In the genomic region with DNA sequence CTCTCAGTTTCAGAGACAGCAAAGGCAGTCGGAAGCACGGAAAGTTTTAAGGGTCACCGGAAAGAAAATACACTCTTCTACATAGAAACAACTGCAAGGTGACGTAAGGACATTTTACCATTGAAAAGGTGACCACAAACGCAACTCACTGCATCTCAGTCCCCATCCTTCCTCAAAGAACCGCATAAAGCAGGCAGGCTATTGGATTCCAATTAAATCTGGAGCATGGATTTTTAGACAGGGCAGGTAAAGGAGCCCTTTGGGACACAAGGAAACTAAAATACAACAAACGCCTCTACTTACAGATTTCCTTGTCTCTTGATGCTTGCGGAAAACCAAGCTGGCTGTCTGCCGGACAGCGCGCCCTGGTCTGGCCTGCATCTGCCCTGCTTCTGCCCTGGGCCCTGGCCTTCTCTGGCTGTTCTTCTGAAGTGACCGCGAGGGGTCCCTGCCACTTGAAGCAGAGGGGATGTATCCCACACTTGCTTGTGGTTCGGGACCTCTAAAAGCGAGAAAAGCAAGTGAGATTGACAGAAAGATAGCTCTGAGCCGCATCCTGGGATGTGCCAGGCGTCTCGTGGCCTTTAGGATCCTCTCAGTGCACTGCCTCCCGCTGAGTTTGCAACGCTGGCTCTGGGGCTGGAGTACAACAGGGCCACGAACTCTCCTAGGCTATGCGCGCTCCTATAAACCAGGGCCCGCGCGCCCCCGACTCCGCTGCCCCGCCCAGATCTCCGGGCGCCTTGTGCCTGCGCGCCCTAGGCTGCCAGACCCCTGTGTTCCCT, we compare ENCODE assay signal across 9 mouse cellular contexts.
DNase-seq lines count a peak whose midpoint lies in the region; ATAC-seq lines count a peak whose summit lies in the region.
"Had no signal": no experiment of that assay in that cellular context is flagged by ENCODE, and none has a peak within 500 bp of the region (broad histone marks: within the 10 kb centered on the region; RNA-seq: fewer than 3 reads in every experiment).

No protein-coding gene starts in this region.

- no peak overlapping the region for H3K27ac ChIP-seq in heart, embryonic 11.5 days (ENCODE audit: low read depth, low read length)
- peak overlapping the region; percentile 96 for H3K27ac ChIP-seq in forebrain, embryonic 14.5 days (ENCODE audit: low read depth, low read length)
- peak overlapping the region; percentile 99 for H3K27ac ChIP-seq in midbrain, embryonic 11.5 days (ENCODE audit: low read depth, low read length)
- H3K27ac ChIP-seq in liver, embryonic 12.5 days, result no peak overlapping the region

- ATAC-seq in heart, embryonic 11.5 days (replicated peaks; ENCODE audit: insufficient number of reproducible peaks, low FRiP score, low TSS enrichment), result no peak
- peak; percentile 13 for ATAC-seq in forebrain, embryonic 14.5 days
- peak; percentile 47 for ATAC-seq in midbrain, embryonic 11.5 days (ENCODE audit: low FRiP score)
- ATAC-seq in liver, embryonic 12.5 days, result no peak

- no peak overlapping the region for H3K9ac ChIP-seq in heart, embryonic 11.5 days (ENCODE audit: low read depth, low read length)
- peak overlapping the region; percentile 84 for H3K9ac ChIP-seq in forebrain, embryonic 14.5 days (ENCODE audit: low read length)
- peak overlapping the region; percentile 100 for H3K9ac ChIP-seq in midbrain, embryonic 11.5 days (ENCODE audit: low read length)
- H3K9ac ChIP-seq in liver, embryonic 12.5 days, result no peak overlapping the region

- H3K4me1 ChIP-seq in heart, embryonic 11.5 days (ENCODE audit: control insufficient read depth, insufficient read depth, low read length), result peaks cover 9% of the 10 kb centered on the region; the same call in 1 of the 2 replicates
- H3K4me1 ChIP-seq in forebrain, embryonic 14.5 days (ENCODE audit: control insufficient read depth, insufficient read depth, low read length), result peaks cover 24% of the 10 kb centered on the region
- peaks cover 36% of the 10 kb centered on the region for H3K4me1 ChIP-seq in midbrain, embryonic 11.5 days (ENCODE audit: control insufficient read depth, insufficient read depth, low read length)
- no peaks in the 10 kb centered on the region for H3K4me1 ChIP-seq in liver, embryonic 12.5 days

- 6% methylated on average over 33 of the region's 33 CpGs for WGBS in heart, embryonic 11.5 days (ENCODE audit: insufficient replicate concordance)
- 3% methylated on average over 33 of the region's 33 CpGs for WGBS in forebrain, embryonic 14.5 days
- WGBS in midbrain, embryonic 11.5 days, result 2% methylated on average over 33 of the region's 33 CpGs
- WGBS in liver, embryonic 12.5 days (ENCODE audit: insufficient replicate concordance), result 14% methylated on average over 33 of the region's 33 CpGs

- no peaks in the 10 kb centered on the region for H3K9me3 ChIP-seq in heart, embryonic 11.5 days (replicated peaks; ENCODE audit: control insufficient read depth, low read length)
- H3K9me3 ChIP-seq in forebrain, embryonic 14.5 days (replicated peaks; ENCODE audit: control insufficient read depth, low read length), result no peaks in the 10 kb centered on the region
- no peaks in the 10 kb centered on the region for H3K9me3 ChIP-seq in midbrain, embryonic 11.5 days (ENCODE audit: control insufficient read depth, low read length)
- H3K9me3 ChIP-seq in liver, embryonic 12.5 days (replicated peaks), result no peaks in the 10 kb centered on the region

- 0 out of 2 replicates have a peak overlapping the region, but pooled peaks have one; percentile 9 for H3K4me3 ChIP-seq in heart, embryonic 11.5 days (ENCODE audit: low read depth, low read length)
- peak overlapping the region; percentile 29 for H3K4me3 ChIP-seq in forebrain, embryonic 14.5 days (ENCODE audit: low read depth, low read length)
- H3K4me3 ChIP-seq in midbrain, embryonic 11.5 days (ENCODE audit: low read depth, low read length), result peak overlapping the region; percentile 97
- H3K4me3 ChIP-seq in liver, embryonic 12.5 days, result no peak overlapping the region
- H3K4me3 ChIP-seq: erythroblast, embryonic 14.5 days had no signal

- H3K36me3 ChIP-seq in heart, embryonic 11.5 days (ENCODE audit: control insufficient read depth, insufficient read depth, low read length), result no peaks in the 10 kb centered on the region
- no peaks in the 10 kb centered on the region for H3K36me3 ChIP-seq in forebrain, embryonic 14.5 days (ENCODE audit: control insufficient read depth, insufficient read depth, low read length)
- no peaks in the 10 kb centered on the region for H3K36me3 ChIP-seq in midbrain, embryonic 11.5 days (ENCODE audit: control insufficient read depth, insufficient read depth, low read length)
- no peaks in the 10 kb centered on the region for H3K36me3 ChIP-seq in liver, embryonic 12.5 days

- no peak for DNase-seq in heart, adult 18-20 months
- peak; percentile 42 for DNase-seq in MN1 (ENCODE audit: low spot score)
- DNase-seq in forebrain, embryonic 14.5 days (ENCODE audit: low spot score), result no peak
- DNase-seq in midbrain, embryonic 11.5 days (ENCODE audit: low spot score, missing footprints), result peak; percentile 95
- DNase-seq in frontal cortex, postnatal 25 days (ENCODE audit: low spot score in 2 of 2), result no peak
- DNase-seq in cerebellum, adult 8-10 months, result no peak

- H3K4me2 ChIP-seq in heart, embryonic 11.5 days, result peak overlapping the region; percentile 50
- H3K4me2 ChIP-seq in forebrain, embryonic 14.5 days (ENCODE audit: low read length), result peak overlapping the region; percentile 59
- H3K4me2 ChIP-seq in midbrain, embryonic 11.5 days, result peak overlapping the region; percentile 63
- no peak overlapping the region for H3K4me2 ChIP-seq in liver, embryonic 12.5 days

- H3K27me3 ChIP-seq in heart, embryonic 11.5 days (ENCODE audit: control insufficient read depth, insufficient read depth, low read length), result peaks cover 65% of the 10 kb centered on the region
- H3K27me3 ChIP-seq in forebrain, embryonic 14.5 days (replicated peaks; ENCODE audit: control insufficient read depth, insufficient read depth, low read length), result peaks cover 56% of the 10 kb centered on the region
- H3K27me3 ChIP-seq in midbrain, embryonic 11.5 days (ENCODE audit: control insufficient read depth, insufficient read depth, low read length), result no peaks in the 10 kb centered on the region
- peaks cover 71% of the 10 kb centered on the region for H3K27me3 ChIP-seq in liver, embryonic 12.5 days (replicated peaks)

Comparison
In these comparisons a context has a peak if more than half of its experiments do, and no peak if none do; other contexts are left out.
1. ATAC-seq: peak in forebrain, embryonic 14.5 days (single experiment) and midbrain, embryonic 11.5 days (single experiment); none in heart, embryonic 11.5 days (single experiment) and liver, embryonic 12.5 days (single experiment).
2. H3K27ac ChIP-seq: peak in forebrain, embryonic 14.5 days (single experiment) and midbrain, embryonic 11.5 days (single experiment); none in heart, embryonic 11.5 days (single experiment) and liver, embryonic 12.5 days (single experiment).
3. H3K9ac ChIP-seq: peak in forebrain, embryonic 14.5 days (single experiment) and midbrain, embryonic 11.5 days (single experiment); none in heart, embryonic 11.5 days (single experiment) and liver, embryonic 12.5 days (single experiment).
4. DNase-seq: peak in MN1 (single experiment) and midbrain, embryonic 11.5 days (single experiment); none in heart, adult 18-20 months (0 of 2), forebrain, embryonic 14.5 days (single experiment), frontal cortex, postnatal 25 days (0 of 2) and cerebellum, adult 8-10 months (single experiment).